Mouse (Mus musculus) G1E (cell line): ENCODE results near the gene Trim47.

Experiments used
- CTCF ChIP-seq: IDR thresholded peaks from 2 replicates; pipeline ENCODE4 v1.5.1; 2012; ENCODE audit warnings: low read depth, low read length, inconsistent platforms, mixed read lengths
- GATA1 ChIP-seq: IDR thresholded peaks from 2 replicates; pipeline ENCODE4 v1.6.1; 2012; ENCODE audit warnings: borderline replicate concordance, low read length, inconsistent platforms, mixed read lengths
- POLR2AphosphoS5 ChIP-seq: IDR thresholded peaks from 2 replicates; pipeline ENCODE4 v1.6.1; 2012; ENCODE audit warnings: low read depth, low read length, inconsistent platforms; ENCODE audit not compliant: insufficient replicate concordance
- TAL1 ChIP-seq: conservative IDR thresholded peaks from 2 replicates; pipeline ENCODE4 v1.6.1; 2012; ENCODE audit warnings: low read depth, low read length, inconsistent platforms, mixed read lengths

- no peak for TF ChIP-seq CTCF
- no peak for TF ChIP-seq POLR2AphosphoS5
- TF ChIP-seq GATA1: no peak
- TF ChIP-seq TAL1: no peak
Observed at GRCm38 (mm10) chr11:116111611-116112203, 15.3 kb downstream of the Trim47 start.
